Mouse (Mus musculus): Measurements from ENCODE around the gene Kifc5b.

- no peak for TF ChIP-seq CTCF (IDR thresholded peaks at IDR 0.05; ENCODE audit: borderline replicate concordance, extremely low read depth, insufficient read depth, insufficient read length)
- TF ChIP-seq POLR2A (IDR thresholded peaks at IDR 0.05; ENCODE audit: borderline replicate concordance, extremely low read depth, insufficient read depth, insufficient read length, poor library complexity, severe bottlenecking): no peak
Observed at GRCm38 (mm10) chr17:26877927-26878326, 39.0 kb upstream of the Kifc5b start.
